Mouse (Mus musculus): ENCODE data around the gene Aaed1. TPM values are rescaled to one million over a fixed set of nuclear protein-coding genes. Genes with fewer than 3 reads are reported as not detected.

Aaed1 gene
- 6.8 and 9.8 TPM in 2 replicates for polyA plus RNA-seq (2012; rRNA removed)

GRCm38 (mm10) chr13:64312024-64312915, at the start of gene Aaed1:
Gene Aaed1 (minus strand): TSS chr13:64312710.
- under 1% methylated on average over 73 of the region's 74 CpGs for WGBS
- DNase-seq (ENCODE audit: low read depth, low spot score), result no peak

- no peak for DNase-seq (ENCODE audit: low read depth, low spot score)
- 90% methylated on average over 6 of the region's 6 CpGs for WGBS
Observed at GRCm38 (mm10) chr13:64362139-64362538, 49.6 kb upstream of the Aaed1 start.

GRCm38 (mm10) chr13:64361020-64361419, 48.5 kb upstream of the Aaed1 start:
- 97% methylated on average over 3 of the region's 3 CpGs for WGBS
- DNase-seq (ENCODE audit: low read depth, low spot score), result no peak

GRCm38 (mm10) chr13:64359702-64360101, 47.2 kb upstream of the Aaed1 start:
- DNase-seq (ENCODE audit: low read depth, low spot score), result no peak
- WGBS, result 91% methylated on average over 3 of the region's 3 CpGs

GRCm38 (mm10) chr13:64358476-64358875, 46.0 kb upstream of the Aaed1 start:
- DNase-seq (ENCODE audit: low read depth, low spot score), result no peak
- 85% methylated on average over 1 of the region's 1 CpGs for WGBS

GRCm38 (mm10) chr13:64357389-64357788, 44.9 kb upstream of the Aaed1 start:
- 77% methylated on average over 5 of the region's 5 CpGs for WGBS
- no peak for DNase-seq (ENCODE audit: low read depth, low spot score)

GRCm38 (mm10) chr13:64349474-64349873, 37.0 kb upstream of the Aaed1 start:
- 31% methylated on average over 2 of the region's 2 CpGs for WGBS
- peak; percentile 63 for DNase-seq (ENCODE audit: low read depth, low spot score)

GRCm38 (mm10) chr13:64344082-64344501, 31.6 kb upstream of the Aaed1 start:
- DNase-seq (ENCODE audit: low read depth, low spot score), result no peak
- 2% methylated on average over 9 of the region's 9 CpGs for WGBS

GRCm38 (mm10) chr13:64343598-64343997, 31.1 kb upstream of the Aaed1 start:
- WGBS, result 13% methylated on average over 10 of the region's 10 CpGs
- DNase-seq (ENCODE audit: low read depth, low spot score), result no peak

- no peak for DNase-seq (ENCODE audit: low read depth, low spot score)
- 31% methylated on average over 4 of the region's 4 CpGs for WGBS
Observed at GRCm38 (mm10) chr13:64335546-64336132, 23.1 kb upstream of the Aaed1 start.

- DNase-seq (ENCODE audit: low read depth, low spot score), result no peak
- WGBS, result 48% methylated on average over 3 of the region's 3 CpGs
Observed at GRCm38 (mm10) chr13:64333102-64333501, 20.6 kb upstream of the Aaed1 start.

GRCm38 (mm10) chr13:64332321-64332720, 19.8 kb upstream of the Aaed1 start:
- 54% methylated on average over 6 of the region's 6 CpGs for WGBS
- DNase-seq (ENCODE audit: low read depth, low spot score), result no peak

GRCm38 (mm10) chr13:64322561-64323281, 10.2 kb upstream of the Aaed1 start:
- 77% methylated on average over 8 of the region's 8 CpGs for WGBS

GRCm38 (mm10) chr13:64320334-64320733, 7.8 kb upstream of the Aaed1 start:
- DNase-seq (ENCODE audit: low read depth, low spot score), result no peak
- WGBS, result 62% methylated on average over 8 of the region's 8 CpGs

More at GRCm38 (mm10) chr13:64322561-64323281, 10.2 kb upstream of the Aaed1 start:
- no peak for DNase-seq (ENCODE audit: low read depth, low spot score)

GRCm38 (mm10) chr13:64319782-64320181, 7.3 kb upstream of the Aaed1 start:
- no peak for DNase-seq (ENCODE audit: low read depth, low spot score)

GRCm38 (mm10) chr13:64318355-64318754, 5.8 kb upstream of the Aaed1 start:
- no peak for DNase-seq (ENCODE audit: low read depth, low spot score)
- WGBS, result 70% methylated on average over 2 of the region's 2 CpGs

GRCm38 (mm10) chr13:64315483-64316050, 3.1 kb upstream of the Aaed1 start:
- DNase-seq (ENCODE audit: low read depth, low spot score), result no peak
- 0% methylated on average over 3 of the region's 3 CpGs for WGBS

GRCm38 (mm10) chr13:64314041-64314440, 1.5 kb upstream of the Aaed1 start:
- DNase-seq (ENCODE audit: low read depth, low spot score), result no peak
- 83% methylated on average over 3 of the region's 3 CpGs for WGBS

GRCm38 (mm10) chr13:64312916-64313289, 393 bp upstream of the Aaed1 start:
- no peak for DNase-seq (ENCODE audit: low read depth, low spot score)
- 0% methylated on average over 2 of the region's 2 CpGs for WGBS

GRCm38 (mm10) chr13:64311266-64311665, 1.2 kb downstream of the Aaed1 start:
- no peak for DNase-seq (ENCODE audit: low read depth, low spot score)
- WGBS, result 7% methylated on average over 1 of the region's 1 CpGs
